Mouse (Mus musculus) layer of hippocampus, adult 2 months (tissue): ENCODE measurements around the gene Lhx9. TPM values are rescaled to one million over a fixed set of nuclear protein-coding genes. Genes with fewer than 3 reads are reported as not detected.

Experiments used
- DNase-seq, 2 experiments: peaks; one replicate each; pipeline ENCODE4 v3.0.0; 2022; ENCODE audit warnings: low spot score in 2 of 2
- H3K27ac ChIP-seq: fragments of 200-600 bp; 2 replicates; pipeline ENCODE4 v1.8.1; 2022
- H3K4me3 ChIP-seq: fragments of 200-600 bp; 2 replicates; pipeline ENCODE4 v1.8.1; 2022; ENCODE audit warnings: mild to moderate bottlenecking
- CTCF ChIP-seq: fragments of 200-600 bp; conservative IDR thresholded peaks from 2 replicates; pipeline ENCODE4 v1.8.1; 2022; ENCODE audit warnings: antibody characterized with exemption, mild to moderate bottlenecking, moderate library complexity
- long read RNA-seq, 2 experiments: library from polyadenylated mRNA; stranded (forward); transcript quantifications; one replicate each; pipeline ENCODE4 v2.0.0; 2021; ENCODE audit warnings: borderline mapping rate in 2 of 2
- total RNA-seq, 2 experiments: library from RNA; stranded (reverse); gene quantifications; 2 replicates each; pipeline ENCODE4 v1.2.3; 2021

Gene Lhx9
- 10 to 100 TPM; 16.5 to 17.4 TPM for total RNA-seq
- long read RNA-seq, experiment 1, full-length matches to known transcripts: 11 of 14 reads
- long read RNA-seq, experiment 1, partial matches to known transcripts: 2 of 14 reads
- long read RNA-seq, experiment 1, other reads (novel, unspliced or antisense): 1 of 14 reads
- long read RNA-seq, experiment 2, full-length matches to known transcripts: 8 of 12 reads
- long read RNA-seq, experiment 2, partial matches to known transcripts: 2 of 12 reads
- long read RNA-seq, experiment 2, other reads (novel, unspliced or antisense): 2 of 12 reads

DNA sequence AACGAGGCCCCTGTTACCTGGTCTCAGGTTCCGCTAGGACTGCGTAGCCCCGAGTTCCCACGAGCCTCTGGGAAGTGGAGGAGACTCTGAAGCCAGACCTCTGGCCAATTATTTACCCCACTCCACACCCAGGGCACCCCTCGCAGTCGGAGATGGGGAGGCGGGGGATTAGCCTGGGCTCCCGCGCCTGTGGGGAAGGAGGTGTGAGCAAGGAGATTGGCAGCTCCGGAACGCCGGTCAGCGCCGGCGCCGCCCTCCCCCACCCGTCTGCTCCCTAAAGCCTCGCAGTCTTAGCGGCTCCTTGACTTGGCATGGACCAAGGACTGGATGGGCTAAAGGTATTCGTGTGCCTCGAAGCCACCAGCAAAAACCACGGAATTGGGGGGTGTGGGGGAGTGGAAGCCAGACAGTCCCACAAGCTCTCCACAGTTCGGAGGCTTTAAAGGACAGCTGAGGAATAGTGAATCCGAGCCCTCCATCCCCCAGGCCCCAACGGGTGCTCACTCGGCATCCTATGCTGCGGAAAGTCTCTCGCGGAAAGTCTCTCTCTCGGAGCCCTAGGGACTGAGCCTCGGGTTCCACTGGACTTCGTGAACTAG, at the start of gene Lhx9:
Gene Lhx9 (minus strand): TSS at position 67 of the 599 bp plus-strand sequence.
- Histone ChIP-seq H3K4me3 (peak within 1 kb of the TSS; percentile 55), H3K27ac (peak within 1 kb of the TSS; percentile 61; the same call in 1 of the 2 replicates)
- DNase-seq: no peak

DNA sequence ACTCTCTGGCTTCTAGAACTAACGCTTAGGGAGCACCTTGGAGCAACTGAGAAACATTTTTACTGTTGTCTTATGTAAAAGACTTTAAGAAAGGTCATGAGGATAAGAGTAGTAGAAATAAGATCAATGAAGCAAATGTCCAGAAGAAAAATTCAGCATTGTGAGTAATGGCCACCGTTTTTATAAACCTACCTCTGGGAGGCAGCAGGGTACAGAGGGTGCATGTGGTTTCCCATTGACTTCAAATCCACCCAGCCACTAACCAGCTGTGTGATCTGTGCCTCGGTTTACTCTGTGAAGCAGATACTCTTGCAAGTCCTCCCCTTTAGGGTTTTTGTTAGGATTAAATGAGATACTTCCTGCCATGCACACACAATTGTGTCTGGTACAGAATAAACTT, 47.7 kb upstream of the Lhx9 start:
- no peak overlapping the region for H3K4me3 ChIP-seq
- peak; percentile 36 for TF ChIP-seq CTCF
- H3K27ac ChIP-seq: no peak overlapping the region
- DNase-seq: no peak

More for the DNA sequence above, at the start of gene Lhx9:
- no peak for TF ChIP-seq CTCF

DNA sequence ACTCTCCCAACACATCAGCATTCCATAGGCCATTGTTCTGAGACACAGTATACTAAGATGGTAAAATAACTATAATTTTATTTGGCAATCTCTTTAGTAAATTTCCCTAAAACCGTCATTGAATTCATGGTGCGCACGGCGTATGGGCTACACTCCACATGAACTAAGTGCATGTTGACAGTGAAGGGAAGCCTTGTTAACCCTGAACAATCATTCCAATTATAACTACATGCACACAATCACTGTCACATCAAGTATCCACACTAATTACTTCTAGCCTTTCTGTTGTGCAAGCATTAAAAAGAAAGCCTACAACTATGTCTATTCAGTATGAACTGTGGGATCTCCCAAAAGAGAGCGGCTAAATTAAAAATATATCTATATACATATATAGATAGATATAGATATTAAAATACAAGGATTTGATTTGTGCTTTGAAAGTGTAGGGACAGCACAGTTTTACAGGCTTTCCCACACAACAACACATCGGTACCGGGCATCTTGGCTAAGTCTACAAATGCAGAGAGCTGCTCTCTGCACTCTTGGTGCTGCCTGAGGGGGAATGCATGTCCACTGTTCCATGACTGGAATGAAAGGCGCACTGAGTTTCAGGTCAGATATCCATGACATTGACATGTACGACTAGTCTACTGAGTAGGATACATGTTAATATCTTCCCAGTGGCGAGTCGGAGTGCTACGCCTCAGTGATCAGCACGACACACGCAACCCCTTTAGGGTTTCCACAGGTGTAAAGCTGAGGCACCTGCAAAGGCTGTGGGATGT, 29.3 kb upstream of the Lhx9 start:
- DNase-seq: no peak
- no peak for TF ChIP-seq CTCF
- H3K27ac ChIP-seq: no peak overlapping the region
- no peak overlapping the region for H3K4me3 ChIP-seq

DNA sequence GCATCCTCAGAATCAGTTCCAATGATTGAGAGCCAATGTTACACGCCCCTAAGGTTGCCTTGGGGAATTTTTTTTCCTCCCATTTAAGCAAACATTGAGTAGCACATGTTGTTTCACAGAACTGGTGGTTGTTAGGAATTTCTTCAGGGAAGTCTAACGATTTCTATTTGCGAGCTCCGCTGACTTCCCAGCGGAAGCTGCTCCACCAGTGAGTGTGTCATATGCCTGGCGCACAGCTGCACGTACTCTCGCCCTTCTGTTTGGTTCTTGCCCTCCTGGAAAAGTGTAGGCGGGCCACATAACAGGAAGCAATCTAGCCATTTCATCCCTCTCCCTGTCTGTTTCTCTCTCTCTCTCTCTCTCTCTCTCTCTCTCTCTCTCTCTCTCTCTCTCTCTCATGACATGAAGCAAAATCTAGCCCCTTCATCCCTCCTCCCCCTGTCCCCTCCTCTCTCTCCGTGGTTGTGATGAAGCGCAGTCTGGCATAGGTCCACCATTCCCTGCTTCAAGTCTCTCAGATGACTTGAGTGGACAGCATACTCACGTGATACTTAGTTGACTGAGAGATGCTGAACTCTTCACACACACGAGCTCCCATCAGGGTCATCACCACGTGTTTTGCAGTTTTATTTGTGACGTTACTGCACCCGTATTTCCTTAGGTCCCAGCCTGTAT, 28.1 kb upstream of the Lhx9 start:
- DNase-seq: peak in 1 of 2 experiments; percentile 23
- peak overlapping the region; percentile 35 for H3K4me3 ChIP-seq

DNA sequence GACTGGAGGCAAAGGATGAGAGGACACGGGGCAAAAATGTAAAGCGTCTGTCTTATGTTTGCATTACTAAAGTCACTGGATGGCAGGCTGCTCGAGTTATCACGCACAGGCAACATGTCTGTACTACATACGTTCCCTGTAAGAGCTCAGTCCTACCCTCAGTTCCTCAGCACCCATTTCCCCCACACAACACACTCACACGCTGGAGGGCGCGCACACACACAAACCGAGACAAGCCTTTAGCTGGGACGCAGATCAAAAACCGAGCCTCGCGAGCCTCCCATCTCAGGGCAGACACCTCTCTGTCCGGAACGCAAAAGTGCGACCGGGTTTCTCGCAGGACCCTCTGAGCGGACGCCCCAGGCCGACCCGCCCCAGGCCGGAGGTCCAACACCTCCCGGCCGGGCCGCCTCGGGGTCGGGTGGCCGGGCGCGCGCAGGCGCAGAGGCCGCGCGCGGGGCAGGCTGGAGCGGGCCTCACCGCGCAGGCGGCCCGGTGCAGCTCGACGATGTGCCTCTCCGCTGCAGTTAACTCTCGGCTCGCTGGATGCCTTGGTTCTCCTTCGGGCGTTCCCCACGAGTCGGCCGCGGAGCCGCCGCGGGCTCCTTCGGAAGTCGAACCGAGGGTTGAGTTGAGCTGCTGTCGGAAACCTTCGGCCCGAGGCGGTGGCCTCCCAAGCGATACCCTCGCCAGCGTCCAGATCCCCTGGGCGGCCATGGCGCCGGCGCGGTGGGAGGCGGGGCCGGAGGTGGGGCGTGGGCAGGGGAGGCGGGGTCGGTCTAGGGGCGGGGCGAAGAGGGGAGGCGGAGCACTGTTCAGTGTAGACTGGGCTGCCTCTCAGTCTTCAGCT, 7.9 kb upstream of the Lhx9 start, which contains the start of gene 2310009B15Rik:
Gene 2310009B15Rik (minus strand): TSS at position 752 of the 850 bp plus-strand sequence.
- Histone ChIP-seq H3K27ac (peak within 1 kb of the TSS; percentile 82), H3K4me3 (peak within 1 kb of the TSS; percentile 53)
- peak; percentile 72 to 79 for DNase-seq

More for the DNA sequence above, 28.1 kb upstream of the Lhx9 start:
- no peak for TF ChIP-seq CTCF
- peak overlapping the region; percentile 57 for H3K27ac ChIP-seq

DNA sequence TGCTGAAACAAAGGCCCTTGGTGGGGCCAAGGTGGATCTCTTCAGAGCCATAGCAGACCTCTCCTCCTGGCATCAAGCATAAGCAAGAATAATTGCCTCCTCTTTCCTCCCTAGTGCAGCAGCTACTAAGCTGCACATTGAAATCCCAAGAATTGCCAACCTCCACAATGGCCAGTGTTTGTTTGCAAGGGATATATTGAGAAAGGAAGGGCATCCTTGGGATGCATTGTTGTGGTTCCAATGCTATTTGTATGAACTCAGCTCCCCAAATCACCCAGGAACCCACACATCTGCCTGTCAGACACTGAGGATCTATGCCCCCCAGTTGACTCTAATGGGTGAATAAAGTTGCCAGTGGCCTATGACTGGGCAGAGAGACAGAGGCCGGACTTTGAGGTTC, 2.4 kb upstream of the Lhx9 start:
- no peak overlapping the region for H3K27ac ChIP-seq

DNA sequence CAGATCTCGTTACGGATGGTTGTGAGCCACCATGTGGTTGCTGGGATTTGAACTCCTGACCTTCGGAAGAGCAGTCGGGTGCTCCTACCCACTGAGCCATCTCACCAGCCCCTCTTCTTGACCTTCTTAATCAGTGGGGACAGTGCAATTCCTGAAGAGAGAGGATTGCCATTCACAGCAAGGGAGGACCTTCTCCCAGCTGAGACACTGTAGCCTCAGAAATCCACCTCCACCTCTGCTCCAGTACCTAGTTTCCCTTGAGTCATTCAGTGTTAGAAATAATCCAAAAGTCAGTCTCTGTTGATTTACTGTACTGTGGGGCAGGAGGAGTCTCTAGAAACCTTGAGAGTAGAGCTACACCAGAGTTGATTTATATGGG, 1.8 kb upstream of the Lhx9 start:
- no peak overlapping the region for H3K27ac ChIP-seq
- no peak overlapping the region for H3K4me3 ChIP-seq
- no peak for DNase-seq
- TF ChIP-seq CTCF: no peak

More for the DNA sequence above, 2.4 kb upstream of the Lhx9 start:
- no peak for TF ChIP-seq CTCF
- H3K4me3 ChIP-seq: no peak overlapping the region
- DNase-seq: no peak

DNA sequence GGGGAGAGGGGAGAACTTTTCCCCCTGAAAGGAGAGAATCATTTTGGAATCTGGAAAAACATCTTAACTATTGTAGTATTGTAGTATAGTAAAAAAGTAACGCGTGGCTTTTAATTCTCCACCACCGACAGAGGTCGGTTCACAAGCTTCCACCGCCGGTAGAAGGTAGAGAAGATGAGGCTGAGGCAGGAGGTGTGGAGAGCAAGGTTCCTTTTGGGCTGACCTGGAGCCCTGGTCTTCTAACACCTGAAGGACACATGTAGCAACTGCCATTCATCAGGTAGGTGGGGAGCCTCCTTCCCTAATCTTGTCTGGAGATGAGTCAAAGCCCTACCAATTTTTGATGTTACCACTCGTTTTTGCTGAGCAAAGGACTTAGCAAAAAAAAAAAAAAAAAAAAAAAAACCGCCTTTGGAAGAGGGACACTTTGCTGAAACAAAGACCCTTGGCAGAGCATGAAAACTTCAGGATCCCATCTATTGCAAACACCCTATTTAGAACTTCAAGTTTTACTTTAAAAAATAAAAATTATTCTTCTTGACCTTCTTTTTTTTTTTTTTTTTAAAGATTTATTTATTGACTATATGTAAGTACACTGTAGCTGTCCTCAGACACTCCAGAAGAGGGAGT, 1.3 kb upstream of the Lhx9 start:
- no peak for TF ChIP-seq CTCF
- Histone ChIP-seq H3K4me3 (no peak overlapping the region), H3K27ac (no peak overlapping the region)
- no peak for DNase-seq

DNA sequence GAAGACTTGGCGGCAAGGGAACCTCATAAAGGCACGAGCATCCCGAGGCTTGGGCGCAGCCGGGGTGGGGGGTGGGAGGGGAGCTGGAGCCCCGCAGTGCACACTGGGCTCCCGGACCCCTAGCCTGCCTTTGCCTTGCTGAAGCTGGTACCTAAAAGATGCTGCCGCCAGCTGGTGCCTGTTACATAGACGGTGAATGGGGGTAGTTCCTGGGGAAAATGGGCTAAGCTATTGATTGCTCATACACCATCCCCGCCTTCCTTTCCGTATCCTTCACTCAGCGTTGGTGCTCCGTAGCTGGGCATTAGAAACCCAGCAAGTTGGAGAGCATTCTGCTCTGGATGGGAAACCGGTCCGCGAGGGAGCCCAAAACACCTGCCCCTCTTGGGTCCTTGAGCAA, 351 bp downstream of the Lhx9 start:
- no peak for DNase-seq
- Histone ChIP-seq H3K4me3 (peak overlapping the region; percentile 54), H3K27ac (peak overlapping the region; percentile 61; the same call in 1 of the 2 replicates)
- no peak for TF ChIP-seq CTCF

DNA sequence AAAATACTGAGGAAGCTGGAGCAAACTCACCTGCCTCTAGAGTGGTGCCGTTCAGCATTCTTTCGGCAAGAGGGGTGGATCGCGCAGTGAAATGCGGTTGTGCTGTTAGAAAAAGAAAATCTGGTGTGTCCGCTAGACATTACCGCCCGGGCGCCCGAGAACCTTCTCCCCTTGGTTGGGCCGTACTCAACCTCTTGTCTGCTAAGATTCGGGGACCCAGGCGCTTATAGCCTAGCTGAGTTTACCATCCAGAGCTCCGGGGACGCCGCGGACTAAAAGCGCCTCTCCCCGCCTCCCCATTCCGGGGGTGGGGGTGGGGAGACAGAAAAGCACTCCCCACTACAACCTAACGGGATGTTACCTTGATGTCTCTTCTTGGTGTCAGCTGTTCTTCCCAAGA, 1.2 kb downstream of the Lhx9 start:
- Histone ChIP-seq H3K27ac (peak overlapping the region; percentile 59; the same call in 1 of the 2 replicates), H3K4me3 (peak overlapping the region; percentile 55)
- TF ChIP-seq CTCF: no peak
- no peak for DNase-seq

DNA sequence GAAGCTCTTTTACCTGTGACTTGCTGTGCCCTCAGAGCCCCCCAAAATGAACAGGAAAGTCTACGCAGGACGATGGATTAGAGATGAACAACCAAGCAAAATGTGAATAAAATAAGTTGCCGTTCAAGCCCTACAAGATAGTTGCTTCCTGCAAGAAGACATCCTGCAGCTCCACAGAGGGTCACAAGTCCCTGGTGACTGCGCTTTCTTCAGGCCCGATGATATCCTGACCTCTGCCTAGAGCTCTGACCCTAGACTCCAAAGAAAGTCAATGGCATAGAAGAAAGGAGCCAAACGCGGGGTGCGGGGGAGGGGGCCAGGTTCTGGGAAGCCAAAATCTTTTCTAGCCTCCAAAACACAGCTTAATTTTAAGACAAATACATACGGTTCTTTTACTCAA, 1.8 kb downstream of the Lhx9 start:
- DNase-seq: no peak
- peak overlapping the region; percentile 33; the same call in 1 of the 2 replicates for H3K4me3 ChIP-seq
- TF ChIP-seq CTCF: no peak

More for the DNA sequence above, 1.8 kb downstream of the Lhx9 start:
- no peak overlapping the region for H3K27ac ChIP-seq
